Mouse (Mus musculus) hindbrain, embryonic 13.5 days (tissue): ENCODE results near the gene Smc6. TPM values are rescaled to one million over a fixed set of nuclear protein-coding genes. Genes with fewer than 3 reads are reported as not detected.
A peak's percentile ranks its signal among the peaks of the same experiment; 100 is the strongest.

ENCODE experiments used
- ATAC-seq: fragments of 200-750 bp; cut with Nextera tagmentation; 2 replicates; pipeline ENCODE4 v1.8.0; 2017; ENCODE audit warnings: moderate TSS enrichment; ENCODE audit not compliant: low FRiP score
- H3K27ac ChIP-seq: fragments of 300-500 bp; sonication (generic); 2 replicates; pipeline ENCODE4 v1.5.1; 2015; ENCODE audit warnings: inconsistent platforms, mild to moderate bottlenecking, moderate library complexity
- H3K27me3 ChIP-seq: fragments of 300-500 bp; sonication (generic); 2 replicates; pipeline ENCODE4 v1.6.1; 2015; ENCODE audit warnings: mild to moderate bottlenecking, inconsistent platforms
- H3K36me3 ChIP-seq: fragments of 300-500 bp; sonication (generic); 2 replicates; pipeline ENCODE4 v1.6.1; 2015; ENCODE audit warnings: mild to moderate bottlenecking, inconsistent platforms
- H3K4me1 ChIP-seq: fragments of 300-500 bp; sonication (generic); replicated peaks from 2 replicates; pipeline ENCODE4 v1.6.1; 2015; ENCODE audit warnings: inconsistent platforms
- H3K4me2 ChIP-seq: fragments of 300-500 bp; sonication (generic); 2 replicates; pipeline ENCODE4 v1.6.1; 2015; ENCODE audit warnings: inconsistent platforms, mild to moderate bottlenecking, moderate library complexity
- H3K4me3 ChIP-seq: fragments of 300-500 bp; sonication (generic); 2 replicates; pipeline ENCODE4 v1.5.1; 2015; ENCODE audit warnings: mild to moderate bottlenecking, inconsistent platforms
- H3K9ac ChIP-seq: fragments of 300-500 bp; sonication (generic); 2 replicates; pipeline ENCODE4 v1.6.1; 2015; ENCODE audit warnings: mild to moderate bottlenecking, inconsistent platforms
- H3K9me3 ChIP-seq: fragments of 300-500 bp; sonication (generic); 2 replicates; pipeline ENCODE4 v1.6.1; 2016; ENCODE audit warnings: inconsistent platforms
- WGBS: fragments of 180-500 bp; shearing (Covaris S2); methylation state at CpG from one replicate; pipeline ENCODE4 v1.1.7; 2015; 5-methylcytosine and 5-hydroxymethylcytosine counted together
- polyA plus RNA-seq: library from polyadenylated mRNA; unstranded; fragments of >200 nt; fragmentation: Nextera tagmentation; extraction: Ambion mirVana; gene quantifications from 2 replicates; pipeline ENCODE4 v1.2.1, GENCODE M21; 2015

The Smc6 gene
- polyA plus RNA-seq, 1 experiment from 2014 or later, result 117 TPM

DNA sequence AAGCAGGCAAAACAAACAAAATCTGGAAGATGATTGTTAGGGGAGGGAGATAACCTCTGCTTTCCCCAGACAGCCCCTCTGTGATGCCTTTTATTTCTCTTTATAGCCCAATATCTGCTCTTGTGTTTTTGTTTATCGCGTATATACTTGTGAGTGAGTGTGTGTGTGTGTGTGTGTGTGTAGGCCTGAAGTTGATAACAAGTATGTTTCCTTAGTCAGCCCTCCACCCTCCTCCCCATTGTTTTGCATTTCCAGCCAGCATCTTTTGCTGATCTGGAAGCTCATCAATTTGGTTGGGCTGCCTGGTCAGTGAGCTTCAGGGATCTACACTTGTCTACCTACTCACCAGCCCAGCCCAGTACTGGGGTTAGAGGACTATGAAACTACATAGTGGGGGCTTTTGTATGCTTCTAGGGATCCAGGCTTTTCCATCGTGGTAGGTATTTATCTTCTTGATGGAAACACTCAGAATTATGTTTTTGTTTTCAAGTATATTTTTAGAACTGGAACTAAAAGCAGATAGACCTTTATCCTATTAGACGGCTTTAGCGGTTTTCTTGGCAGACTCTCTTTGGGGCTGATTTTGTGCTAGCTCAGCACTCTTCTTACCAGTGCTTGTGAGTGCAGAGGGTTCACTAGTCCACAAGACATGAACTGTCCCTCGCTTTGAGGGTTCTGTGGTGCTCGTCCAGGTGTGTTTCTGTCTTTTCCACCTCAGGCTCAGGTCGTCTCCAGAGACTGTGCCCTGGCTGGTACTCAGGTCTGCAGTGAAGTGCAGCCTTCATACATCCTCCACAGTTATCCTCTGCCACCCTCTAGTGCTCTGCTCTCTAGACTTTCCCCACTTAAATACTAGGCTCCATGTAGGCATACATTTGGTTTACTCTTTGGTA is 41.3 kb downstream of the Smc6 start:
- Histone ChIP-seq H3K36me3 (peaks cover 60% of the 10 kb centered on the region), H3K4me1 (no peaks in the 10 kb centered on the region), H3K4me2 (no peak overlapping the region), H3K27ac (no peak overlapping the region), H3K9me3 (no peaks in the 10 kb centered on the region), H3K4me3 (no peak overlapping the region), H3K9ac (no peak overlapping the region), H3K27me3 (no peaks in the 10 kb centered on the region)
- WGBS, result 95% methylated on average over 8 of the region's 8 CpGs
- no peak for ATAC-seq

DNA sequence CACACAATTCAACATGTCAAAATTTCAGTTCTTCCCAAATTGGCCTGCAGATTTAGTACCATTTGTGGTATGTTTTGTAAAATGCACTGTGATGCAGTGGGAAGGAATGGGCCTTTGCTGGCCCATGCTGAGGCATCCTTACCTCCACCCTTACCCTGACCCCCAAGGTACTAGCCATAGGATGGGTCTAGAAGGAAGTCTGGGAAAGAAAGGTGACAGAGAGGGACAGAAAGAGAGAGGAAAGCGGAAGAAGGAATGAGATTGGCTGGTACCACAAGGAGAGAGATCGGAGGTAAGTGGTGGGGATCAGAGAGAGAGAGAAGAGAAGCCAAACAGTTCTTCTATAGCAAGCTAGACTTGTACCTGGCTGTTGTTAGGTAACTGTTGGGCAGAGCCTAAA is 45.4 kb downstream of the Smc6 start:
- Histone ChIP-seq H3K4me1 (no peaks in the 10 kb centered on the region), H3K9ac (no peak overlapping the region), H3K4me2 (no peak overlapping the region), H3K27ac (no peak overlapping the region), H3K9me3 (no peaks in the 10 kb centered on the region), H3K4me3 (no peak overlapping the region), H3K36me3 (peaks cover 43% of the 10 kb centered on the region), H3K27me3 (no peaks in the 10 kb centered on the region)
- WGBS, result 95% methylated on average over 2 of the region's 2 CpGs
- no peak for ATAC-seq

DNA sequence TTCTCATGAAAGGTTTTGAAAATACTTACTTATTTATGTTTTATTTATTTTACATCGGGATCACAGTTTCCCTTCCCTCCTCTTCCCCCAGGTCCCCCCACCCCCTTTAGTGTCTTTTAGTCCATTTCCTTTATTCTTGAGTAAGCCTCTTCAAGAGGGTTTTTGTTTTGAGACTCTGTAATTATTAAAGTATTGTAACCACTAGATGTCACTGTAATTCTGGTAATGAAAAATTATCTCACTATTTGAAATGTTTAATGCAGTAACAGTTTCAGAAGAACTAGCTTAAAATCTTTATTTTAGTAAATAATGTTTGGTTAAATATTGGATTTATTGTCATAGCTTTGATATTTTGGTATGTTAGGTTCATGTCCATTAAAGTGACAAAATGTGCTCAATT is 48.2 kb downstream of the Smc6 start:
- H3K27ac ChIP-seq, result no peak overlapping the region
- no peaks in the 10 kb centered on the region for H3K4me1 ChIP-seq
- H3K9me3 ChIP-seq, result no peaks in the 10 kb centered on the region
- H3K27me3 ChIP-seq, result no peaks in the 10 kb centered on the region
- H3K9ac ChIP-seq, result no peak overlapping the region
- 78% methylated on average over 1 of the region's 1 CpGs for WGBS
- no peak for ATAC-seq
- H3K4me3 ChIP-seq, result no peak overlapping the region
- H3K36me3 ChIP-seq, result peaks cover 39% of the 10 kb centered on the region
- no peak overlapping the region for H3K4me2 ChIP-seq

DNA sequence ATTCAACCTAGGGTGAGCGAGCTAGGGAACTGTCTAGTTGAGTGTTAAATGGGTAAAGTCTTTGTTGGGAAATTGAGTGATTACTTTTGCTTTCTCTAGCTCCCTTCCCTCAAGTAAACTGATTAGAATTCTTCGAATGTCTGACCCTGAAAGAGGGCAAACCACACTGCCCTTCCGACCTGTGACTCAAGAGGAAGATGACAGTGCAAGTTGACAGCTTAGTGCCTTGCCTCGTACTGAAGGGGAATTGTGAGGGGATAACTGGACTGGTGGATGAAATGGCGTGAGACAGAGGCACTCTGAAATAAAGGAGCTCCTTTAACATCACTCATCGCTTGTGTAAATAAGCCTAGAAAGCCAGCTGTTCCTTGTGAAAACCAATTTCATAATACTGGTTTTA is 52.0 kb downstream of the Smc6 start:
- no peak for ATAC-seq
- no peaks in the 10 kb centered on the region for H3K9me3 ChIP-seq
- no peaks in the 10 kb centered on the region for H3K27me3 ChIP-seq
- H3K4me2 ChIP-seq, result no peak overlapping the region
- no peak overlapping the region for H3K9ac ChIP-seq
- peaks cover 34% of the 10 kb centered on the region for H3K36me3 ChIP-seq
- no peak overlapping the region for H3K4me3 ChIP-seq
- 54% methylated on average over 6 of the region's 6 CpGs for WGBS
- no peaks in the 10 kb centered on the region for H3K4me1 ChIP-seq
- H3K27ac ChIP-seq, result no peak overlapping the region

DNA sequence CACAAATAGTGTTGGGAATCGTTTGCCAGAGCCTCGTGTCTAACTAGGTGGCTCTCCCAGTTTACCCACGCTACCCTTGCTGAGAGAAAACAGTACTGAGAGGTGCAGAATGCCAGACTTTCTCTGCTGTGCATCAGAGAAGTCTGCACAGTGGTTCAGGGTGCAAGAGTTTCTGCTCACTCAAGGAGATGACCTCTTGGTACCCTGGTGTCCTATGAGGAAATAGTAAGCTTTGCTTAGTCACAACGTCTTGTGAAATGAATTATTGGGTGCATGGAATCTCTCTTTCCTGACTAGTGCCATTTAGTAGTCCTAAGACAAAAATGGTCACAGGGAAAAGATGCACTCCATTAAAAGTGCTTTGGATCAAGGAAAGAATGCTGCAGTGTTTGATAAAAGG is 58.8 kb downstream of the Smc6 start:
- H3K4me1 ChIP-seq, result no peaks in the 10 kb centered on the region
- H3K36me3 ChIP-seq, result 0 out of 2 replicates have a peak, but pooled peaks cover 2% of the 10 kb centered on the region
- WGBS, result 68% methylated on average over 4 of the region's 4 CpGs
- H3K27me3 ChIP-seq, result no peaks in the 10 kb centered on the region
- H3K4me2 ChIP-seq, result no peak overlapping the region
- H3K9ac ChIP-seq, result no peak overlapping the region
- no peaks in the 10 kb centered on the region for H3K9me3 ChIP-seq
- H3K27ac ChIP-seq, result no peak overlapping the region
- no peak for ATAC-seq
- no peak overlapping the region for H3K4me3 ChIP-seq

DNA sequence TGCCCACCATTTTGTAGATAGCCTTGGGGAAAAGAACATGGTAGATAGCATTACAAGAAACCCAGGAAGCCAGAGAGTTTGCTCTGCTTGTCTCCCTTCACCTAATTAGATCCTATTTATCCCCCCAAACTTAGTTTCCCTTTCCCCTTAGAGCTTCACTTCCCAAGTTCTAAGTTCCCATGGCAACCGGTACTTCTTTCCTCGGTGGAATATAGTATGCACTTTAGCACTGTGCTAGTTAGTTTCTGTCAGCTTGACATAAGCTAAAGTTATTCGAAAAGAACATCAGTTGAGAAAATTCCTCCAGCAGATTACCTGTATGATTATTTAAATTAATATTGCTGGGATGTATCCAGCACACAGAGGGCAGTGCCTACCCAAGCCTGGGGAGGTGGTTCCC is 60.8 kb downstream of the Smc6 start:
- no peak overlapping the region for H3K4me3 ChIP-seq
- no peak for ATAC-seq
- no peaks in the 10 kb centered on the region for H3K9me3 ChIP-seq
- H3K36me3 ChIP-seq, result 0 out of 2 replicates have a peak, but pooled peaks cover 2% of the 10 kb centered on the region
- no peak overlapping the region for H3K27ac ChIP-seq
- H3K27me3 ChIP-seq, result no peaks in the 10 kb centered on the region
- WGBS, result 76% methylated on average over 3 of the region's 3 CpGs
- no peak overlapping the region for H3K4me2 ChIP-seq
- H3K9ac ChIP-seq, result no peak overlapping the region
- H3K4me1 ChIP-seq, result no peaks in the 10 kb centered on the region

DNA sequence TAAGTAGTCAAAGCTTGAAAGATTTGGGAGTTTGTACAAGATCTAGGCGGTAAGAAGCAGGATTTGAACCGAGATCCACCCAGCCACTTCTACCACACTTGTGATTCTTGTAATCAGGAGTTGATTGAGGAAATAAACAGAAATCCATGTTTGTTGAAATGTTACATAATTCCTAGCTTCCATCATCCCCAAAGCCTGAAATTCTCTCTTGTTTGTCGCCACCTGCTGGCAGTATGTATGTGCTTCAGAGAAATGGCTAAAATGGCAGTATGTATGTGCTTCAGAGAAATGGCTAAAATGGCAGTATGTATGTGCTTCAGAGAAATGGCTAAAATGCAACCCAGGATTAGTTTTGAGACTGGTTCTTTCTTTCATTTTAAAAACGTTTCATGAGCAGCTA is 71.2 kb downstream of the Smc6 start:
- H3K4me3 ChIP-seq, result no peak overlapping the region
- H3K4me1 ChIP-seq, result no peaks in the 10 kb centered on the region
- H3K27me3 ChIP-seq, result no peaks in the 10 kb centered on the region
- no peak overlapping the region for H3K27ac ChIP-seq
- no peak overlapping the region for H3K4me2 ChIP-seq
- no peaks in the 10 kb centered on the region for H3K9me3 ChIP-seq
- no peak for ATAC-seq
- H3K9ac ChIP-seq, result no peak overlapping the region
- 39% methylated on average over 4 of the region's 4 CpGs for WGBS
- no peaks in the 10 kb centered on the region for H3K36me3 ChIP-seq

DNA sequence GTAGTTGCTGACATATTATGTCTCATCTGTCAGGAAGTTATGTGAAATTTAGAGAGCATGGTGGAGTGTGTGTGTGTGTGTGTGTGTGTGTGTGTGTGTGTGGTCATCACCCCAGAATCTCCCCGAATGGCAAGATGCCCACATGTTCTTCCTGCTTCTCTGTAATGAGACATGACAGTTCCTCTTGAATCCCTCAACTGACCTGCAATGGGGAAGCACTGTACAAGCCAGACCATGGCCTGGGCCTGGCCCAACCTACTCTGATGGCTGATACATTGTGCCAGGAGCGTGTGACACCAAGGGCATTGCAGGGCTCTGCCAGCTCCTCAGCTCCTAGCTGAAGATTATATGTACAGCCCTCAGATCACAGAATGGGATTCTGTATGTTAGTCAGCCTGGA is 72.6 kb downstream of the Smc6 start:
- Histone ChIP-seq H3K4me1 (no peaks in the 10 kb centered on the region), H3K9ac (no peak overlapping the region), H3K27me3 (no peaks in the 10 kb centered on the region), H3K4me3 (no peak overlapping the region), H3K27ac (no peak overlapping the region), H3K36me3 (no peaks in the 10 kb centered on the region), H3K4me2 (no peak overlapping the region), H3K9me3 (no peaks in the 10 kb centered on the region)
- WGBS, result 87% methylated on average over 2 of the region's 2 CpGs
- no peak for ATAC-seq

DNA sequence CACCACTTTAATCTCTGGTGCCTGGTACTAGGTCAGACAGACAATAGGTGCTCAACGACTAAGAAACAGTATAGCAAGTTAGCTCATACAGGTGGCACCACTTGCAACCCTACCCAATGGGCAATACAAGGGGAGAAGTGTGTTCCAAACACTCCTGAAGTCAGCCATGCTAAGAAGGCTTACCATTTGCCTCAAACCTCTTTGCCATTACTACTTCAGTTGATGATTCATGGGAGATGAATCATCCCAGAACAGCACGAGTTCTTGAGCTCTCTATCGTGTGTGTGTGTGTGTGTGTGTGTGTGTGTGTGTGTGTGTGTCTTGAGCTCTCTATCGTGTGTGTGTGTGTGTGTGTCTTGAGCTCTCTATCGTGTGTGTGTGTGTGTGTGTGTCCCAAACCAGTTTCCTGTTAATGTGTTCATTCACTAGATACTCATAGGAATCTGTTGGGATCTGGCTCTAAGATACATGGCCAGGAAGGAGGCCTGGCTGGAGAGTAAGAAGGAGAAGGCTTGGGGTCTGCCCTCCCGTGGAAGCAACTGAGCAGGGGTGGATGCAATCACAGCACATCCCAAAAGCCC is 76.4 kb downstream of the Smc6 start:
- Histone ChIP-seq H3K4me3 (no peak overlapping the region), H3K4me1 (no peaks in the 10 kb centered on the region)
- ATAC-seq, result no peak

DNA sequence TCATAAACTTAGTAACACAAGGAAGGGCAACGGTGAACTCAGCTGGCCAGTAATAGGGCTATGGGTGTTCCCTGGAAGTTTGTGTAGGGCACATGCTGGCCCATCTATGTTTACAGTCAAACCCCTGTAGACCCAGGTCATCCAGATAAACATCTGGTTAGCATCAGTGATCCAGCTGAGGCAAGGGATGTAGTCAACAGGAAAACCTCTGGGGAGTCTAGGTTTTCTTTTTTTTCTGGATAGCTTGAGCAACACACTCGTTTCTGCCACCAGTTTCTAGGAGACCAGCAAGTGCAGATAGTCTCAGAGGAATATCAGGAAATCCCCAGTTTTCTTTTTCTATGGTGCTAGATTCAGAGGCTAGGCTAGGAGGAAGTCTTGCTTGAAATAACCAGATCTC is 80.3 kb downstream of the Smc6 start:
- Histone ChIP-seq H3K9me3 (no peaks in the 10 kb centered on the region), H3K4me2 (no peak overlapping the region), H3K36me3 (no peaks in the 10 kb centered on the region), H3K27me3 (no peaks in the 10 kb centered on the region), H3K4me1 (no peaks in the 10 kb centered on the region), H3K9ac (no peak overlapping the region), H3K27ac (no peak overlapping the region), H3K4me3 (no peak overlapping the region)
- 70% methylated on average over 2 of the region's 2 CpGs for WGBS
- ATAC-seq, result no peak

More for the DNA sequence above, 76.4 kb downstream of the Smc6 start:
- Histone ChIP-seq H3K36me3 (no peaks in the 10 kb centered on the region), H3K9ac (no peak overlapping the region), H3K27ac (no peak overlapping the region), H3K27me3 (no peaks in the 10 kb centered on the region), H3K9me3 (no peaks in the 10 kb centered on the region), H3K4me2 (no peak overlapping the region)
- 84% methylated on average over 6 of the region's 6 CpGs for WGBS

DNA sequence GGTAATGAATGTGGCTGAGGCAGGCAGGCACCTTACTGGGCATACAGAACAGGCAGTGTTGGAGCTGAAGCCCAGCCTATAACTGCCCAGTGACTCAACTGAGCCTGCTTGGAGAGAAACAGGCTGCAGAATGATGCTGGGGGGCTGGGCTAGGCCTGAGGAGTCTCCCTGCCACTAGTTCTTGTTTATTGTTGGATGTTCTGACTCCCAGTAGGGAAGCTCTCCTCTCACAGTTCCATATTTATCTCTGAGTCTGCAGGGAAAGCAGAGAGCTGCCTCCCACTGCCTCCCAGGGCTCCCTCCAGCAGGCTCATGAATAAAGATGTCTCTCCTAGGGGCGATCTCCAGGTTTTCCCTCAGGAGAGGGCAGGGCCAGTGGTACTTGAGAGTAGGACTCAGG is 82.7 kb downstream of the Smc6 start:
- Histone ChIP-seq H3K27ac (no peak overlapping the region), H3K9me3 (no peaks in the 10 kb centered on the region), H3K9ac (no peak overlapping the region), H3K4me2 (no peak overlapping the region), H3K4me1 (no peaks in the 10 kb centered on the region), H3K36me3 (no peaks in the 10 kb centered on the region), H3K27me3 (no peaks in the 10 kb centered on the region), H3K4me3 (no peak overlapping the region)
- 4% methylated on average over 1 of the region's 1 CpGs for WGBS
- ATAC-seq, result no peak

DNA sequence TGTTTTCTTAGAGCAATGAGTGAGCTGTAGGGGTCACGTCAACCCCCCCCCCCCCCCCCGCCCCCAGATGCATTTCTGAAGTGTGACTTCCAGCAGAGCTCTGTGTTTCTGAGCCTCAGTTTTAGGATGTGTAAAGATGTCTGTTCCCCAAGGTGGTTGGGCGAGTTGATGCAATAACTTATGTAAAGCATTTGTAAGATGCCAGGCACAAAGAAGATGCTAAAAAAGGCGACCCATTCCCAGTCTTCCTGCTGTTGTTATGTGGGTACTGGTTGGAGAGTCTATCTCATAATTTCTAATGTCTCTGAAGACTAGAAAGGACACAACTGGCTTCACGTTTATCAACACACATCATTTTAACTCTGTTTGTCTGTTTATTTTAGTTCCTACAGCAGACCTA is 84.2 kb downstream of the Smc6 start:
- Histone ChIP-seq H3K27ac (no peak overlapping the region), H3K9me3 (no peaks in the 10 kb centered on the region), H3K4me3 (no peak overlapping the region), H3K36me3 (no peaks in the 10 kb centered on the region), H3K27me3 (no peaks in the 10 kb centered on the region), H3K4me2 (no peak overlapping the region), H3K4me1 (no peaks in the 10 kb centered on the region), H3K9ac (no peak overlapping the region)
- ATAC-seq, result no peak
- WGBS, result 55% methylated on average over 5 of the region's 5 CpGs

DNA sequence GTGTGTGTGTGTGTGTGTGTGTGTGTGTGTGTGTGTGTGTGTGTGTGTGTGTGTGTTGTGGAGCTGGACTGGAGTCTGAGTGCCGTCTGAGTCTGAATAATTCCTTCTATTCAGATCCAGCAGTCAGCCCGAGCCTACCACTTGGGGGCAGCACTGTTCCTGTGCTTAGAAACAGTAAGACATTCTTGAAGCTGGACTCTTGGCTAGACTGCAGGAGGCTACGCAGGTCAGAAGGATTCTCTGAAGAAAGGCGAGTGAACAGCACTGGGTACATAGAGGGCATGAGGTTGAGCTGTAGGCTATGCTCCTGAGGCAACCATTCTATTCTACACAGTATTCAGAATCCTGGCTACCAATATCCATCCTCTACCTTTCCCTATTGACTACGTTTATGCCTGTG is 85.2 kb downstream of the Smc6 start:
- no peaks in the 10 kb centered on the region for H3K4me1 ChIP-seq
- H3K4me3 ChIP-seq, result no peak overlapping the region
- no peak overlapping the region for H3K4me2 ChIP-seq
- H3K9ac ChIP-seq, result no peak overlapping the region
- H3K27ac ChIP-seq, result no peak overlapping the region
- no peaks in the 10 kb centered on the region for H3K36me3 ChIP-seq
- 36% methylated on average over 5 of the region's 5 CpGs for WGBS
- no peaks in the 10 kb centered on the region for H3K9me3 ChIP-seq
- no peaks in the 10 kb centered on the region for H3K27me3 ChIP-seq
- peak; percentile 61 for ATAC-seq
